Mouse (Mus musculus) embryonic facial prominence, embryonic 10.5 days (tissue): ENCODE data around the gene 2210011C24Rik. TPM values are rescaled to one million over a fixed set of nuclear protein-coding genes. Genes with fewer than 3 reads are reported as not detected.

ENCODE experiments used
- DNase-seq: peaks from one replicate; pipeline ENCODE4 v3.0.0-alpha.2; 2017; ENCODE audit warnings: low spot score
- H3K27ac ChIP-seq: fragments of 300-500 bp; sonication (generic); replicated peaks from 2 replicates; pipeline ENCODE4 v1.5.1; 2016; ENCODE audit warnings: mild to moderate bottlenecking
- H3K27me3 ChIP-seq: fragments of 300-500 bp; sonication (generic); replicated peaks from 2 replicates; pipeline ENCODE4 v1.6.1; 2016; ENCODE audit warnings: low read depth, mild to moderate bottlenecking; ENCODE audit not compliant: poor library complexity, severe bottlenecking
- H3K36me3 ChIP-seq: fragments of 300-500 bp; sonication (generic); replicated peaks from 2 replicates; pipeline ENCODE4 v1.6.1; 2016; ENCODE audit warnings: mild to moderate bottlenecking, moderate library complexity
- H3K4me1 ChIP-seq: fragments of 300-500 bp; sonication (generic); 2 replicates; pipeline ENCODE4 v1.6.1; 2016
- H3K4me3 ChIP-seq: fragments of 300-500 bp; sonication (generic); 2 replicates; pipeline ENCODE4 v1.5.1; 2016; ENCODE audit warnings: mild to moderate bottlenecking, moderate library complexity
- H3K9me3 ChIP-seq: fragments of 300-500 bp; sonication (generic); 2 replicates; pipeline ENCODE4 v1.6.1; 2016; ENCODE audit warnings: mild to moderate bottlenecking
- WGBS: fragments of 180-500 bp; shearing (Covaris S2); methylation state at CpG from one replicate; pipeline ENCODE4 v1.1.7; 2016; 5-methylcytosine and 5-hydroxymethylcytosine counted together
- polyA plus RNA-seq: library from polyadenylated mRNA; unstranded; fragments of >200 nt; fragmentation: Nextera tagmentation; extraction: Ambion mirVana; gene quantifications from 2 replicates; pipeline ENCODE4 v1.2.1, GENCODE M21; 2016

Gene 2210011C24Rik
- polyA plus RNA-seq, 1 experiment from 2014 or later = not detected

- Histone ChIP-seq H3K27me3 (peaks cover 78% of the 10 kb centered on the region), H3K4me1 (peaks cover 18% of the 10 kb centered on the region), H3K9me3 (no peaks in the 10 kb centered on the region), H3K4me3 (no peak overlapping the region), H3K36me3 (no peaks in the 10 kb centered on the region), H3K27ac (no peak overlapping the region)
- 10% methylated on average over 5 of the region's 5 CpGs for WGBS
- DNase-seq = peak; percentile 86
Measured at GRCm38 (mm10) chr8:84039050-84039449, 27.1 kb upstream of the 2210011C24Rik start.

- Histone ChIP-seq H3K27me3 (peaks cover 67% of the 10 kb centered on the region), H3K9me3 (no peaks in the 10 kb centered on the region), H3K27ac (no peak overlapping the region), H3K4me3 (no peak overlapping the region), H3K36me3 (no peaks in the 10 kb centered on the region), H3K4me1 (peaks cover 16% of the 10 kb centered on the region)
- no peak for DNase-seq
- WGBS = 76% methylated on average over 5 of the region's 5 CpGs
Measured at GRCm38 (mm10) chr8:84038015-84038414, 26.0 kb upstream of the 2210011C24Rik start.

- no peak for DNase-seq
- 79% methylated on average over 4 of the region's 4 CpGs for WGBS
- H3K36me3 ChIP-seq = no peaks in the 10 kb centered on the region
- no peak overlapping the region for H3K27ac ChIP-seq
- H3K4me1 ChIP-seq = 0 out of 2 replicates have a peak, but pooled peaks cover 2% of the 10 kb centered on the region
- H3K27me3 ChIP-seq = peaks cover 32% of the 10 kb centered on the region
- H3K4me3 ChIP-seq = no peak overlapping the region
- H3K9me3 ChIP-seq = no peaks in the 10 kb centered on the region
Measured at GRCm38 (mm10) chr8:84032777-84033176, 20.8 kb upstream of the 2210011C24Rik start.

GRCm38 (mm10) chr8:84029272-84029671 is 17.3 kb upstream of the 2210011C24Rik start:
- Histone ChIP-seq H3K9me3 (no peaks in the 10 kb centered on the region), H3K27ac (no peak overlapping the region), H3K4me3 (no peak overlapping the region), H3K4me1 (peaks cover 24% of the 10 kb centered on the region), H3K27me3 (peaks cover 44% of the 10 kb centered on the region), H3K36me3 (no peaks in the 10 kb centered on the region)
- no peak for DNase-seq
- WGBS = 88% methylated on average over 5 of the region's 5 CpGs

GRCm38 (mm10) chr8:84027449-84027848 is 15.5 kb upstream of the 2210011C24Rik start:
- no peak for DNase-seq
- H3K4me1 ChIP-seq = peaks cover 39% of the 10 kb centered on the region
- H3K36me3 ChIP-seq = no peaks in the 10 kb centered on the region
- no peaks in the 10 kb centered on the region for H3K9me3 ChIP-seq
- no peak overlapping the region for H3K4me3 ChIP-seq
- 14% methylated on average over 10 of the region's 10 CpGs for WGBS
- H3K27ac ChIP-seq = no peak overlapping the region
- peaks cover 53% of the 10 kb centered on the region for H3K27me3 ChIP-seq

GRCm38 (mm10) chr8:84025863-84026262 is 13.9 kb upstream of the 2210011C24Rik start:
- peak overlapping the region; percentile 74 for H3K27ac ChIP-seq
- H3K4me3 ChIP-seq = peak overlapping the region; percentile 67
- 2% methylated on average over 41 of the region's 41 CpGs for WGBS
- peaks cover 53% of the 10 kb centered on the region for H3K4me1 ChIP-seq
- peak; percentile 87 for DNase-seq
- peaks cover 68% of the 10 kb centered on the region for H3K27me3 ChIP-seq
- H3K9me3 ChIP-seq = no peaks in the 10 kb centered on the region
- no peaks in the 10 kb centered on the region for H3K36me3 ChIP-seq

- 13% methylated on average over 10 of the region's 10 CpGs for WGBS
- peaks cover 83% of the 10 kb centered on the region for H3K27me3 ChIP-seq
Measured at GRCm38 (mm10) chr8:84024171-84024570, 12.2 kb upstream of the 2210011C24Rik start.

GRCm38 (mm10) chr8:84023631-84024030 is 11.7 kb upstream of the 2210011C24Rik start:
- peaks cover 81% of the 10 kb centered on the region for H3K27me3 ChIP-seq

More at GRCm38 (mm10) chr8:84024171-84024570, 12.2 kb upstream of the 2210011C24Rik start:
- H3K27ac ChIP-seq = no peak overlapping the region
- DNase-seq = peak; percentile 79
- no peak overlapping the region for H3K4me3 ChIP-seq
- H3K9me3 ChIP-seq = no peaks in the 10 kb centered on the region
- no peaks in the 10 kb centered on the region for H3K36me3 ChIP-seq
- H3K4me1 ChIP-seq = peaks cover 54% of the 10 kb centered on the region

GRCm38 (mm10) chr8:84023085-84023484 is 11.1 kb upstream of the 2210011C24Rik start:
- Histone ChIP-seq H3K4me1 (peaks cover 54% of the 10 kb centered on the region), H3K27ac (no peak overlapping the region), H3K27me3 (peaks cover 80% of the 10 kb centered on the region), H3K9me3 (no peaks in the 10 kb centered on the region), H3K36me3 (no peaks in the 10 kb centered on the region), H3K4me3 (no peak overlapping the region)
- no peak for DNase-seq
- WGBS = 32% methylated on average over 5 of the region's 5 CpGs

More at GRCm38 (mm10) chr8:84023631-84024030, 11.7 kb upstream of the 2210011C24Rik start:
- Histone ChIP-seq H3K4me1 (peaks cover 54% of the 10 kb centered on the region), H3K4me3 (no peak overlapping the region), H3K27ac (no peak overlapping the region), H3K36me3 (no peaks in the 10 kb centered on the region), H3K9me3 (no peaks in the 10 kb centered on the region)
- DNase-seq = no peak
- WGBS = 55% methylated on average over 1 of the region's 1 CpGs

GRCm38 (mm10) chr8:84021569-84021968 is 9.6 kb upstream of the 2210011C24Rik start:
- DNase-seq = no peak
- H3K4me1 ChIP-seq = peaks cover 47% of the 10 kb centered on the region
- H3K9me3 ChIP-seq = no peaks in the 10 kb centered on the region
- H3K27me3 ChIP-seq = peaks cover 70% of the 10 kb centered on the region
- WGBS = 51% methylated on average over 12 of the region's 12 CpGs
- H3K4me3 ChIP-seq = peak overlapping the region; percentile 40
- H3K27ac ChIP-seq = peak overlapping the region; percentile 61
- H3K36me3 ChIP-seq = no peaks in the 10 kb centered on the region

GRCm38 (mm10) chr8:84021096-84021495 is 9.1 kb upstream of the 2210011C24Rik start, which contains the start of gene Palm3:
Gene Palm3 (plus strand): TSS chr8:84021471.
- peak within 1 kb of the TSS; percentile 40 for H3K4me3 ChIP-seq
- peak within 1 kb of the TSS; percentile 61 for H3K27ac ChIP-seq
- H3K4me1 ChIP-seq = peaks cover 43% of the 10 kb centered on the region
- H3K9me3 ChIP-seq = peaks cover under 1% of the 10 kb centered on the region; the same call in 1 of the 2 replicates
- no peaks in the 10 kb centered on the region for H3K36me3 ChIP-seq
- WGBS = 9% methylated on average over 18 of the region's 18 CpGs
- DNase-seq = peak; percentile 62
- peaks cover 65% of the 10 kb centered on the region for H3K27me3 ChIP-seq

GRCm38 (mm10) chr8:84019738-84020137 is 7.8 kb upstream of the 2210011C24Rik start:
- 89% methylated on average over 9 of the region's 9 CpGs for WGBS
- no peak overlapping the region for H3K27ac ChIP-seq
- H3K9me3 ChIP-seq = peaks cover 4% of the 10 kb centered on the region; the same call in 1 of the 2 replicates
- H3K27me3 ChIP-seq = peaks cover 57% of the 10 kb centered on the region
- peaks cover 34% of the 10 kb centered on the region for H3K4me1 ChIP-seq
- H3K4me3 ChIP-seq = no peak overlapping the region
- DNase-seq = no peak
- H3K36me3 ChIP-seq = no peaks in the 10 kb centered on the region

GRCm38 (mm10) chr8:84015833-84016232 is 3.9 kb upstream of the 2210011C24Rik start:
- peaks cover 70% of the 10 kb centered on the region for H3K27me3 ChIP-seq
- DNase-seq = no peak
- H3K36me3 ChIP-seq = no peaks in the 10 kb centered on the region
- H3K4me3 ChIP-seq = no peak overlapping the region
- H3K27ac ChIP-seq = no peak overlapping the region
- peaks cover 23% of the 10 kb centered on the region for H3K4me1 ChIP-seq
- H3K9me3 ChIP-seq = peaks cover 4% of the 10 kb centered on the region; the same call in 1 of the 2 replicates
- 94% methylated on average over 5 of the region's 5 CpGs for WGBS
